Mouse (Mus musculus): ENCODE measurements at regions not wholly inside any gene's neighbourhood (a gene's known extent, or its start where the extent isn't known, plus 50 kb on each side); places are given as distances from the start of the nearest gene placed in this dataset.

- peak; percentile 92 for DNase-seq
Observed at GRCm38 (mm10) chr14:76302322-76302991, 112.3 kb upstream of the Tsc22d1 start.

GRCm38 (mm10) chr14:76307603-76308002 lies 107.2 kb upstream of the Tsc22d1 start:
- no peak for DNase-seq

GRCm38 (mm10) chr14:76308188-76308812 lies 106.5 kb upstream of the Tsc22d1 start:
- no peak for DNase-seq

- peak; percentile 86 for DNase-seq
Observed at GRCm38 (mm10) chr14:76309606-76310005, 105.2 kb upstream of the Tsc22d1 start.

GRCm38 (mm10) chr14:76310278-76310677 lies 104.5 kb upstream of the Tsc22d1 start:
- peak; percentile 98 for DNase-seq

GRCm38 (mm10) chr14:76313424-76314190 lies 101.2 kb upstream of the Tsc22d1 start:
- DNase-seq: no peak

GRCm38 (mm10) chr14:76318438-76318837 lies 96.3 kb upstream of the Tsc22d1 start:
- no peak for DNase-seq

GRCm38 (mm10) chr14:76324246-76324645 lies 90.5 kb upstream of the Tsc22d1 start:
- DNase-seq: no peak

- DNase-seq: peak; percentile 59
Observed at GRCm38 (mm10) chr14:76329983-76330382, 84.8 kb upstream of the Tsc22d1 start.

- peak; percentile 80 for DNase-seq
Observed at GRCm38 (mm10) chr14:76331497-76332335, 83.0 kb upstream of the Tsc22d1 start.

GRCm38 (mm10) chr14:76332336-76332703 lies 82.4 kb upstream of the Tsc22d1 start:
- DNase-seq: no peak

- peak; percentile 51 for DNase-seq
Observed at GRCm38 (mm10) chr14:76340789-76341188, 74.0 kb upstream of the Tsc22d1 start.

GRCm38 (mm10) chr14:76341226-76341625 lies 73.5 kb upstream of the Tsc22d1 start:
- DNase-seq: peak; percentile 67

GRCm38 (mm10) chr14:76351856-76352255 lies 62.9 kb upstream of the Tsc22d1 start:
- DNase-seq: peak; percentile 56

GRCm38 (mm10) chr14:76356161-76356560 lies 58.6 kb upstream of the Tsc22d1 start:
- DNase-seq: no peak

- no peak for DNase-seq
Observed at GRCm38 (mm10) chr14:76359837-76360410, 54.8 kb upstream of the Tsc22d1 start.

GRCm38 (mm10) chr14:76364034-76364433 lies 50.7 kb upstream of the Tsc22d1 start:
- DNase-seq: no peak

Measured in heart, adult 11 months (tissue).